Mouse (Mus musculus) kidney, postnatal 0 days (tissue): Measurements from ENCODE around the gene 5330417C22Rik. TPM values are rescaled to one million over a fixed set of nuclear protein-coding genes. Genes with fewer than 3 reads are reported as not detected.
"Not testable (repeated sequence)": the region's sequence is repeated elsewhere in the genome, so short reads cannot be mapped to it uniquely, and the experiment has no call there.

Experiments
- ATAC-seq: fragments of 200-750 bp; cut with Nextera tagmentation; replicated peaks from 2 replicates; pipeline ENCODE4 v1.8.0; 2017; ENCODE audit warnings: low read depth, moderate number of reproducible peaks, moderate TSS enrichment, moderate library complexity; ENCODE audit not compliant: low FRiP score
- DNase-seq: peaks from one replicate; pipeline ENCODE4 v3.0.0-alpha.2; 2016; ENCODE audit warnings: low spot score
- H3K27ac ChIP-seq: fragments of 300-500 bp; sonication (generic); 2 replicates; pipeline ENCODE4 v1.5.1; 2014; ENCODE audit warnings: mild to moderate bottlenecking
- H3K27me3 ChIP-seq: fragments of 300-500 bp; sonication (generic); 2 replicates; pipeline ENCODE4 v1.6.1; 2014; ENCODE audit warnings: low read length, mixed read lengths; ENCODE audit not compliant: insufficient read depth
- H3K36me3 ChIP-seq: fragments of 300-500 bp; sonication (generic); 2 replicates; pipeline ENCODE4 v1.6.1; 2014; ENCODE audit warnings: low read length, mixed read lengths; ENCODE audit not compliant: insufficient read depth
- H3K4me1 ChIP-seq: fragments of 300-500 bp; sonication (generic); replicated peaks from 2 replicates; pipeline ENCODE4 v1.6.1; 2014; ENCODE audit warnings: antibody characterized with exemption, low read length, mixed read lengths; ENCODE audit not compliant: insufficient read depth
- H3K4me2 ChIP-seq: fragments of 300-500 bp; sonication (generic); 2 replicates; pipeline ENCODE4 v1.6.1; 2014; ENCODE audit warnings: mild to moderate bottlenecking, low read length, moderate library complexity, mixed read lengths
- H3K4me3 ChIP-seq: fragments of 300-500 bp; sonication (generic); replicated peaks from 2 replicates; pipeline ENCODE4 v1.5.1; 2014; ENCODE audit warnings: low read depth, low read length
- H3K9ac ChIP-seq: fragments of 300-500 bp; sonication (generic); 2 replicates; pipeline ENCODE4 v1.6.1; 2014; ENCODE audit warnings: low read depth, low read length
- H3K9me3 ChIP-seq: fragments of 300-500 bp; sonication (generic); replicated peaks from 2 replicates; pipeline ENCODE4 v1.6.1; 2016; ENCODE audit warnings: low read length, inconsistent platforms, mixed read lengths
- CTCF ChIP-seq: IDR thresholded peaks from 2 replicates; pipeline ENCODE4 v1.5.1; 2016; ENCODE audit warnings: antibody characterized with exemption, low read depth, mild to moderate bottlenecking, moderate library complexity
- WGBS: fragments of 180-500 bp; shearing (Covaris S2); extraction: QIAGEN DNeasy Blood & Tissue Kit; methylation state at CpG from one replicate; pipeline ENCODE4 v1.1.7; 2014; 5-methylcytosine and 5-hydroxymethylcytosine counted together
- polyA plus RNA-seq: library from polyadenylated mRNA; unstranded; fragments of >200 nt; fragmentation: Nextera tagmentation; extraction: Ambion mirVana; gene quantifications from 2 replicates; pipeline ENCODE4 v1.2.1, GENCODE M21; 2015

5330417C22Rik gene
- polyA plus RNA-seq, result 1.6 and 1.7 TPM in 2 replicates

DNA sequence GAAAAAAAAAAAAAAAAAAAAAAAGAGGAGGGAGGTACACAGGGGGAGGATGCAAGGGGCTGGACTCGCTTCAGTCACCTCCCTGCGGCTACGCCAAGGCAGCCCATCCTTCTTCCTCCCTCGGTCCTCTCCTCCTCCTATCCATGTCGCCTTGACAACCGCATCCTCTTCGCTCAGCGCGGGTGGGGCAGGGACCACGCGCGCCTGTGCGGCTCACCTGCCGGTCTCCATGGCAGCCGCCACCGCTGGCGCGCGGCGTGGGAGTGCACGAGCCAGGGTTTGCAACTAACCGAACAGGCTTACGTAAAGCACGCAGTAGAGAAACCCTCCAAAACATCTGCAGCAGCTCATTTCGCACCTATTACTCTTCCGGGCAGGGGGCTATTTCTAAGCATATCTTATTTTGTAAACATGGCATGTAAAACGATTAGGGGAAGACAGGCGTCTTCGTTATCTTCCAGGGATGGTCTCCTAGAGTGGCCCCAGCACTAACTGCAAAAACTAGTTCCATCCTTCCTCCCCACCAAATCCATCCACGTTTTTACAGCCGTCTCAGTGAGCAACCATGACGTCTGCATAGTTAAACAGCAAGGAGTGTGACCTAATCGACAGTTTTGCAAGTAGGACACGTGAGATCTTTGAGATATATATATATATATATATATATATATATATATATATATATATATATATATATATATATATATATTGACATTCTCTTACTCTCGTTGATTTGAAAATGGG is at the start of gene 5330417C22Rik:
Gene 5330417C22Rik (minus strand): TSS at position 20 of the 744 bp plus-strand sequence.
- H3K27me3 ChIP-seq, result 0 out of 2 replicates have a peak, but pooled peaks cover 4% of the 10 kb centered on the region
- H3K36me3 ChIP-seq, result no peaks in the 10 kb centered on the region
- H3K9me3 ChIP-seq, result no peaks in the 10 kb centered on the region
- DNase-seq (peak; percentile 47), ATAC-seq (peak; percentile 77)
- peak within 1 kb of the TSS; percentile 25 for H3K4me3 ChIP-seq
- no peaks in the 10 kb centered on the region for H3K4me1 ChIP-seq
- no peak for TF ChIP-seq CTCF
- no peak within 1 kb of the TSS for H3K9ac ChIP-seq
- 1% methylated on average over 34 of the region's 35 CpGs for WGBS
- H3K27ac ChIP-seq, result no peak within 1 kb of the TSS
- peak within 1 kb of the TSS; percentile 58 for H3K4me2 ChIP-seq

DNA sequence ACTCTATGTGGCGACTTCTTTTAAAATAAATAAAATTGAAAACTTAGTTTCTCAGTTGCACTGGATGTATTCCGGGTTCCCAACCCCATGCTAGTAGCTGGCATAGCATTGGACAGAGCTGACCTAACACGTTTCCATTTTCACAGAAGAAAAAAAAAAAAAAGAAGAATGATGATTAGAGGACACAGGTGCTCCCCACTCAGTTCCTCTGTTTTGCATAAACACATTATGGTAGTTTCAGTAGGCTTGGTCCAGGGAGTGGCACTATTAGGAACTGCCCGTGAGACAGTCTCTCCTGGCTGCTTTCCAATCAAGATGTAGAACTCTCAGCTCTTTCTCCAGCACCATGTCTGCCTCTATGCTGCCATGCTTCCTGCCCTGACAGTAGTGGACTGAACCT is 48.2 kb upstream of the 5330417C22Rik start:
- ATAC-seq, result no peak
- WGBS, result 71% methylated on average over 4 of the region's 4 CpGs
- H3K4me3 ChIP-seq, result no peak overlapping the region

DNA sequence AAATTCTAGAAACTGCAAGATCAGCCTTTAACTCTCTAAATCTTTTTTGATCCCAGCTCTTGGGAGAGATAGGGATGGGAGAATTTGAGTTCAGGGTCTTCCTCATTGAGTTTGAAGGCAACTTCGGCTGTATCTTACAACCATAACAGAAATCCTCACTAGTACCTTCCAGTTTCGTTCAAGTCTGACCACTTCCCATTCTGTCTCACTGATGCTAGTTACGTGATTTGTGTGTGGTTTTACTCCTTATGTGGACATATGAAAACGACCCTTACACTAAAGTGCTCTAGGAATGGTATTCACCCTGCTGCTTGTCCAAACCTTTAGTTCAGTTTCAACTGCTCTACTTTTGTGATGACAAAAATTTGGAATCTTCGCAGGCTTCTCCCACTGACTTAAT is 37.7 kb upstream of the 5330417C22Rik start:
- 84% methylated on average over 5 of the region's 5 CpGs for WGBS
- no peaks in the 10 kb centered on the region for H3K9me3 ChIP-seq
- no peak overlapping the region for H3K27ac ChIP-seq
- DNase-seq (no peak), ATAC-seq (no peak)
- no peaks in the 10 kb centered on the region for H3K36me3 ChIP-seq
- H3K4me1 ChIP-seq, result peaks cover 9% of the 10 kb centered on the region
- no peak for TF ChIP-seq CTCF
- no peak overlapping the region for H3K4me2 ChIP-seq
- H3K27me3 ChIP-seq, result no peaks in the 10 kb centered on the region
- H3K9ac ChIP-seq, result no peak overlapping the region
- no peak overlapping the region for H3K4me3 ChIP-seq

More for the DNA sequence above, 48.2 kb upstream of the 5330417C22Rik start:
- DNase-seq, result no peak
- H3K36me3 ChIP-seq, result no peaks in the 10 kb centered on the region
- H3K27me3 ChIP-seq, result no peaks in the 10 kb centered on the region
- H3K9ac ChIP-seq, result no peak overlapping the region
- no peak overlapping the region for H3K27ac ChIP-seq
- no peak overlapping the region for H3K4me2 ChIP-seq
- no peaks in the 10 kb centered on the region for H3K9me3 ChIP-seq
- no peak for TF ChIP-seq CTCF
- no peaks in the 10 kb centered on the region for H3K4me1 ChIP-seq

DNA sequence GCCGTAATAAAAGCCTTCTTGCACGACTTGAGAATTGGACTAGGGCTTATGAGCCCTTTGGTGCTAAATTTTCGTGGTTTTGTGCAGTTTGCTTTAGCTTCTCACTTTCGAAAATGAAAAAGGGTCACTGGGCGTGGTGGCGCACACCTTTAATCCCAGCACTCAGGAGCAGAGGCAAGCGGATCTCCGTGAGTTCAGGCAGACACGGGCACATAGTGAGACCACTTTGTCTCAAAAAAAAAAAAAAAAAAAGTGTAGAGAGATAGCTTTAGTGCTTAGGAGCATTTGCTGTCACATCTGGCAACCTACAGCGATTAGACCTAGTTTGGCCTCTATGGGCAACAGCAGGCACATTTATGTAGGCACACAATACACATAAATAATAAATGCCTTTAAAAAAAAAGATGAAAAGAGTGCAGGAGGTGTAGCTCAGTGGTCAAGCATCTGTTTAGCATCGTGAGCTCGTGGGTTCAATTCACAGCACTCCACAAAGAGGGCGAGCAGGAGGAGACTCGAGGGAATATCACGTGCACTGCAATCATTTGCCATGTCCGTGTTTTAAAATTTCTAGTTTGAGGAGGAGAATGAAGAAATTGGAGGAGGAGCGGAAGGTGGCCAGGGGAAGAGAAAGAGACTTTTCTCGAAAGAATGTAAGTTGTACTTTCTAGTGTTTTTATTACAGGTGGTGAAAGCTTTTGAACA is 36.1 kb upstream of the 5330417C22Rik start:
- Histone ChIP-seq H3K9me3 (no peaks in the 10 kb centered on the region), H3K27me3 (no peaks in the 10 kb centered on the region), H3K4me1 (peaks cover 9% of the 10 kb centered on the region), H3K9ac (peak overlapping the region; percentile 68), H3K27ac (no peak overlapping the region), H3K4me2 (peak overlapping the region; percentile 68), H3K36me3 (no peaks in the 10 kb centered on the region), H3K4me3 (peak overlapping the region; percentile 67)
- WGBS, result 41% methylated on average over 18 of the region's 18 CpGs
- DNase-seq, result no peak
- no peak for ATAC-seq
- TF ChIP-seq CTCF, result no peak

DNA sequence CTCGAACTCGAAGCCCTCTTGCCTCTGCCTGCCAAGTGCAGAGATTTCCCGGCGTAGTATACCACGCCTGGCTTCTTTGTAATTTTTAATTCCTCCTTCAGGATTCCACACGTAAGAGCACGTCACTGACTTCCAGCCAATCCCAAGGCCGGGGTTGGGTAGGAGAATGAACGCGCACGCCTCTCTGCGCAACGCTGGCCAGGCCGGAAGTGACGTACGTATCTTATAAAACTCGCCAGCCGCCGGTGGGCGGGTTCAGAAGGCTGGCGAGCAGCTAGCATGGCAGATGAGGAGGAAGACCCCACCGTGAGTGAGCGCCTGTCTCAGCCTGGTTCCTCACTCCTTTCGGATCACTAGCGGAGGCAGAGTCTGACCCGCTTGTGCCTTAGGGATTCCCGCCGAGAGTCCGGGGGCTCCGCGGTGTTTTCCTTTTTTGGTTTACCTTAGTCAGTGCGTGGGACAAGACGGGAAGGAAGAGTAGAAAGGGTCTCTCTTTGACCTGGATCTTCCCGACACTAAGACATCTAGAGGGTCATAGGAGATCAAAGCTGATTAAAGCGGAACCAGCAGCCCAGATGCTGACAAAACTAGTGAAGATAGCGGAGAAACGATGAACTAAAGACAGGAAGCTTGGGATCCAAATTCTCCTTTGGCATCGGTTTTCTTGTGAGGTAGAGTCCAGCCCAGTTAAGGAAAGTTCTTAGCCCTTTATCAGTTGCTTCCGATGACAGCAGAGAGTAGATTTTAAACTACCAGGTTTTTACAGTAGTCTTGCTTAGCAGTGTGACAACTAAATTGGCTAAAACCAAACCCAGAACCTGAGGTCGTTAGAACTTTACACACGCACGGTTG is 35.3 kb upstream of the 5330417C22Rik start, which contains the start of gene Taf13:
Gene Taf13 (plus strand): TSS at position 256 of the 852 bp plus-strand sequence.
- Histone ChIP-seq H3K27ac (0 out of 2 replicates have a peak within 1 kb of the TSS, but pooled peaks have one; percentile 48), H3K4me1 (peaks cover 9% of the 10 kb centered on the region), H3K9ac (peak within 1 kb of the TSS; percentile 68), H3K27me3 (no peaks in the 10 kb centered on the region), H3K36me3 (no peaks in the 10 kb centered on the region), H3K4me3 (peak within 1 kb of the TSS; percentile 67), H3K9me3 (no peaks in the 10 kb centered on the region), H3K4me2 (peak within 1 kb of the TSS; percentile 68)
- DNase-seq (peak; percentile 98), ATAC-seq (peak; percentile 99)
- under 1% methylated on average over 42 of the region's 42 CpGs for WGBS
- TF ChIP-seq CTCF, result no peak

DNA sequence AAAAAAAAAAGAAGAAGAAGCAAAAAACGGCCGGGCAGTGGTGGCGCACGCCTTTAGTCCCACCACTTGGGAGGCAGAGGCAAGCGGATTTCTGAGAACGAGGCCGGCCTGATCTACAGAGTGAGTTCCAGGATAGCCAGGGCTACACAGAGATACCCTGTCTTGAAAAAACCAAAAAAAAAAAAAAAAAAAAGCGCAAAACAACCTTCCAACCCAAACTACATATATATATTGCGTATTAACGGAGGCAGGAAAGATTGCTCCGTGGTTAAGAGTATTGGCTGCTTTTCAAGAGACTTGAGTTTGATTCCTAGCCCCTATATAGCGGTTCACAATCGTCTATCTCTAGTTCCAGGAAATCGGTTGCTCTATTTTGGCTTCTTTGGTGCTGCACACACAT is 34.5 kb upstream of the 5330417C22Rik start:
- Histone ChIP-seq H3K9ac (no peak overlapping the region), H3K4me2 (peak overlapping the region; percentile 68; the same call in 1 of the 2 replicates), H3K27me3 (no peaks in the 10 kb centered on the region), H3K4me3 (no peak overlapping the region), H3K27ac (no peak overlapping the region), H3K36me3 (no peaks in the 10 kb centered on the region), H3K4me1 (peaks cover 9% of the 10 kb centered on the region), H3K9me3 (no peaks in the 10 kb centered on the region)
- TF ChIP-seq CTCF, result no peak
- DNase-seq (no peak), ATAC-seq (no peak)
- 88% methylated on average over 14 of the region's 14 CpGs for WGBS

DNA sequence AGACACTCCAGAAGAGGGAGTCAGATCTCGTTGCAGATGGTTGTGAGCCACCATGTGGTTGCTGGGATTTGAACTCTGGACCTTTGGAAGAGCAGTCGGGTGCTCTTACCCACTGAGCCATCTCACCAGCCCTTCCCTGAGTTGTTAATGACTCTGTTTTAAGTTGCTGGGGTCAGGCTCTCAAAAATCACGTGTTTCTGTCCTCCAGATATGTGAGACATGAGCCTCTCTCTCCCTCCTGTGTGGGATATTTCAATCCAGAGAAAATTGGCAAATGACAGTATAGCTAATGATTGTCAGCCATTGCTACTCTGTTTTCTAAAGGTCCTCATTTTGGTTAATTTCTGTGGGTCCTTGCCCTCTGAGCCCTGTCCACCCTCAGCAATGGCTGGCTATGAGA is 33.3 kb upstream of the 5330417C22Rik start:
- H3K27me3 ChIP-seq, H3K9me3 ChIP-seq, H3K9ac ChIP-seq, H3K27ac ChIP-seq, H3K4me1 ChIP-seq, H3K4me2 ChIP-seq, H3K36me3 ChIP-seq, ATAC-seq, DNase-seq, H3K4me3 ChIP-seq: not testable (repeated sequence)
- WGBS, result 52% methylated on average over 2 of the region's 3 CpGs
